Mouse (Mus musculus) myocyte (in vitro differentiated cells): ENCODE measurements around the gene Ak8.

ENCODE experiments used
- CEBPB ChIP-seq: IDR thresholded peaks from 2 replicates; pipeline ENCODE4 v1.6.1; 2011; ENCODE audit warnings: mild to moderate bottlenecking, moderate library complexity; ENCODE audit not compliant: poor library complexity, insufficient read depth, severe bottlenecking
- E2F4 ChIP-seq: IDR thresholded peaks from one replicate; pipeline ENCODE4 v1.6.1; 2011; ENCODE audit warnings: mild to moderate bottlenecking, control low read depth, moderate library complexity; ENCODE audit not compliant: insufficient read depth
- MAX ChIP-seq: IDR thresholded peaks from one replicate; pipeline ENCODE4 v1.6.1; 2011; ENCODE audit warnings: low read depth, mild to moderate bottlenecking, control low read depth
- MYOD1 ChIP-seq, 3 experiments: IDR thresholded peaks; one replicate each; pipeline ENCODE4 v1.6.1; 2011; ENCODE audit warnings: control low read depth in 2 of 3, low read depth in 2 of 3, mild to moderate bottlenecking in 2 of 3, moderate library complexity in 1 of 3; ENCODE audit not compliant: insufficient read length in 2 of 3, control insufficient read depth in 1 of 3
- MYOG ChIP-seq, 3 experiments: IDR thresholded peaks; one replicate each; pipeline ENCODE4 v1.6.1; 2011; ENCODE audit warnings: control low read depth in 2 of 3, low read depth in 2 of 3, mild to moderate bottlenecking in 2 of 3; ENCODE audit not compliant: insufficient read length in 2 of 3, control insufficient read depth in 1 of 3, insufficient read depth in 1 of 3
- POLR2A ChIP-seq: IDR thresholded peaks from one replicate; pipeline ENCODE4 v1.6.1; 2011; ENCODE audit warnings: low read depth, mild to moderate bottlenecking, control low read depth, moderate library complexity; ENCODE audit not compliant: insufficient read length
- POLR2AphosphoS2 ChIP-seq: IDR thresholded peaks from one replicate; pipeline ENCODE4 v1.6.1; 2011; ENCODE audit warnings: low read depth, control low read depth; ENCODE audit not compliant: insufficient read length
- SRF ChIP-seq: IDR thresholded peaks from one replicate; pipeline ENCODE4 v1.6.1; 2011; ENCODE audit warnings: low read depth; ENCODE audit not compliant: control insufficient read depth, insufficient read length
- TCF12 ChIP-seq: IDR thresholded peaks from one replicate; pipeline ENCODE4 v1.6.1; 2011; ENCODE audit warnings: mild to moderate bottlenecking, control low read depth; ENCODE audit not compliant: poor library complexity, insufficient read depth, severe bottlenecking
- USF1 ChIP-seq: IDR thresholded peaks from one replicate; pipeline ENCODE4 v1.6.1; 2011; ENCODE audit warnings: low read depth, mild to moderate bottlenecking, control low read depth, moderate library complexity

DNA sequence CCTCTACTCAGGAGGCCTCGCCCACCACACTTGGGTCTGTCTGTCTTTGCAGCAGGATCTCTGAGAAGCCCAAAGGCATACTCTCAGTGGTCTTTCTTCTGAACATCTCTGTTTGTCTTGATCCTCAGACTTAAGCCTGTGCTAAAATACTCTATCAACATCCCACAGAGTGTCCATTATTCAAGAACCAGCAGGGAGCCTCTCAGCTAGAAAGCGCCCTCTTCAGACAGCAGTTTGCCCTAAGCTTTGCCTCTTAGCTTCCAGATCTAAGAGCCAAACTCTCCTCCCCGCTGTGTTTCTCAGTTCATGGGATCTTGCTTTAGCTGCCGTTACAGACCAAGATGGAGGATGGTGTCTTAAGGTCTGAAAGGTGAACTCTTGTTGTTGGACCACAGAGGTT, 59.5 kb downstream of the Ak8 start:
- TF ChIP-seq USF1 (no peak), SRF (no peak), E2F4 (no peak), MYOG (IDR thresholded peaks at IDR 0.05; ENCODE audit: control insufficient read depth in 1 of 3, insufficient read depth in 1 of 3, insufficient read length in 2 of 3, low read depth in 2 of 3) (no peak), TCF12 (no peak), POLR2A (no peak), POLR2AphosphoS2 (no peak), CEBPB (no peak), MYOD1 (IDR thresholded peaks at IDR 0.05; ENCODE audit: control insufficient read depth in 1 of 3, insufficient read length in 2 of 3, low read depth in 2 of 3) (no peak), MAX (no peak)
